Mouse (Mus musculus) retina, postnatal 7 days (tissue): ENCODE measurements around the gene Gm3183.
"Not testable (repeated sequence)": the region's sequence is repeated elsewhere in the genome, so short reads cannot be mapped to it uniquely, and the experiment has no call there.

Experiments used
- DNase-seq: peaks from one replicate; pipeline ENCODE4 v3.0.0-alpha.2; 2012; ENCODE audit warnings: low read depth, low spot score

The Gm3183 gene

DNA sequence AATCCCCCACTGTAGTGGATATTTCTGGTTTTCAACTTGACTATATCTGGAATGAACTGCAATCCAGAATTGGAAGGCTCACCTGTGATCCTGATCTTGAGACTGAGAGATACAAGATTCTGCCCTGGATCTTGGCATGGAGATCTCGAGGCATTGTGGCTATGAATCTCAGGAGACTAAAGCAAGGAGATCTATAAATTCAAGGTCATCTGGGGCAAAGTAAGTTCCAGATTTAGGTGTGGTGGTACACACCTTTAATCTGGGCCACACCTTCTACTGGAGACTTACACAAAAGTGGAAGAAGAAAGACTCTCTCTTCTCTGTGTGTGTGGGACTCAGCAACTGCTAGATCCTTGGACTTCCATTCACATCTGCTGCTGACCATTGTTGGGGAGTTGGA is at the start of gene Gm3183:
Gm3183 (plus strand) TSS at position 301 of the 400 bp plus-strand sequence.
- not testable (repeated sequence) for DNase-seq
